Mouse (Mus musculus) lung, adult 18-20 months (tissue): ENCODE results near the gene Gars.

ENCODE experiments used
- DNase-seq, 2 experiments: peaks; one replicate each; pipeline ENCODE4 v3.0.0; 2022; ENCODE audit warnings: mixed read lengths in 2 of 2

The Gars gene

GRCm38 (mm10) chr6:55037799-55038670 is at the start of gene Gars:
Gene Gars (plus strand): TSS chr6:55038007.
- peak; percentile 85 to 87 for DNase-seq

GRCm38 (mm10) chr6:54988141-54988540 is 49.7 kb upstream of the Gars start:
- DNase-seq, result no peak

- DNase-seq, result no peak
Observed at GRCm38 (mm10) chr6:54991189-54991588, 46.6 kb upstream of the Gars start.

GRCm38 (mm10) chr6:54992141-54992540 is 45.7 kb upstream of the Gars start:
- DNase-seq, result no peak

GRCm38 (mm10) chr6:54992734-54993260 is 45.0 kb upstream of the Gars start, which contains the start of gene Ggct:
Gene Ggct (minus strand): TSS chr6:54992950.
- DNase-seq, result peak; percentile 98

GRCm38 (mm10) chr6:54996361-54996760 is 41.4 kb upstream of the Gars start:
- DNase-seq, result no peak

GRCm38 (mm10) chr6:54997726-54998125 is 40.1 kb upstream of the Gars start:
- DNase-seq, result no peak

GRCm38 (mm10) chr6:55001320-55001719 is 36.5 kb upstream of the Gars start:
- DNase-seq, result no peak

GRCm38 (mm10) chr6:55002438-55002837 is 35.4 kb upstream of the Gars start:
- DNase-seq, result peak in 1 of 2 experiments; percentile 31

GRCm38 (mm10) chr6:55003559-55003958 is 34.2 kb upstream of the Gars start:
- no peak for DNase-seq

- DNase-seq, result no peak
Observed at GRCm38 (mm10) chr6:55008401-55008800, 29.4 kb upstream of the Gars start.

GRCm38 (mm10) chr6:55009391-55010230 is 28.2 kb upstream of the Gars start:
- DNase-seq, result no peak

- no peak for DNase-seq
Observed at GRCm38 (mm10) chr6:55010330-55011091, 27.3 kb upstream of the Gars start.

GRCm38 (mm10) chr6:55012516-55012915 is 25.3 kb upstream of the Gars start:
- DNase-seq, result no peak

GRCm38 (mm10) chr6:55014184-55014583 is 23.6 kb upstream of the Gars start:
- no peak for DNase-seq

GRCm38 (mm10) chr6:55016236-55016635 is 21.6 kb upstream of the Gars start:
- peak; percentile 74 to 80 for DNase-seq

GRCm38 (mm10) chr6:55016710-55017583 is 20.9 kb upstream of the Gars start:
- peak; percentile 66 to 74 for DNase-seq

- no peak for DNase-seq
Observed at GRCm38 (mm10) chr6:55018417-55018816, 19.4 kb upstream of the Gars start.

- no peak for DNase-seq
Observed at GRCm38 (mm10) chr6:55021806-55022205, 16.0 kb upstream of the Gars start.

- no peak for DNase-seq
Observed at GRCm38 (mm10) chr6:55027642-55028041, 10.2 kb upstream of the Gars start.

- no peak for DNase-seq
Observed at GRCm38 (mm10) chr6:55036731-55037130, 1.1 kb upstream of the Gars start.
